Mouse (Mus musculus): ENCODE data around the gene Zcrb1. TPM values are rescaled to one million over a fixed set of nuclear protein-coding genes. Genes with fewer than 3 reads are reported as not detected.

Gene Zcrb1
- total RNA-seq (2014; fragmentation: Nextera tagmentation) = 143 and 165 TPM in 2 replicates
- 135 and 137 TPM in 2 replicates for total RNA-seq (2017)

DNA sequence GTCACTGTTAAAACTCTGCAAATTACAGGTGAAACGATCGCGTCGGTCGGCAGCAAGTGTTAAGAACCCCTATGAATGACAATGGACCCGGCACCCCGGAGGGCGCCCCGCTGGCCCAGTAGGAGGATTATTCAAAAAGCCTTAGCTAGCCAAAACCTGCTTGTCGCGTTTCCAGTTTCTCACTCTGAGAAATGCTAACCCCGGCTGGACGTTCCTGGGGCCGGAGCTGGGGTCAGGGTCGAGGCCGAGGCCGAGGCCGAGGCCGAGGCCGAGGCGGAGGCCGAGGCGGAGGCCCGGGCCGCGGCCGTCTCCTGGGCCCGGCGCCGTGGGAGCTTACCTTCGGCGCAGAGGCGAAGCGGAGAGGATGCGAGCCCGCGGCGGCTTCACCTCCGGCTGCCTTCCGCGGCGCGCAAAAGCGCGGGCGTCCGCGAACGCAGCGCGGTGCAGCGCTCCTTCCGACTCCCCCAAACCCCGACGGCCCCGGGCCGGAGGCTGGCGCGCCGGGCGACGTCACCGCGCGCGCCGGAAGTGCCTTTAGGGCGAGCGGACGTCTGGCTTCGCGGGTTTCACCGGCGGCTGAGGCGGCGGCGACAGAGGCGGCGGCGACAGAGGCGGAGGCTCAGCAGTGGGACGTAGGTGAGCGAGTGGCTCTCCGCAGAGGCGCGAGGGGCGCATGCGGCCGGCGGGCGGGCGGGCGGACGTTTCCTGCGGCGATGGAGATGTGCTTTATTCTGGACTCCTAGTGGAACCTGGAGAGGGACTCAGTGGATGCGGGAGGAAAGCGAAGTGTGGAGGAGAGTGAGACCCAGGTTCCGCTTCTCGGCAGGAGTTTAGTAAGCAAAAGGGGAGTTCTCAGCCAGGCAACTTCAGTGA lies at the start of gene Zcrb1, which contains the start of gene Pphln1:
Zcrb1 (minus strand) TSS at position 509 of the 873 bp plus-strand sequence.
Pphln1 (plus strand) TSS at position 525 of the 873 bp plus-strand sequence.
- ATAC-seq (replicated peaks; ENCODE audit: low FRiP score, low TSS enrichment, poor library complexity, severe bottlenecking) = peak; percentile 91

DNA sequence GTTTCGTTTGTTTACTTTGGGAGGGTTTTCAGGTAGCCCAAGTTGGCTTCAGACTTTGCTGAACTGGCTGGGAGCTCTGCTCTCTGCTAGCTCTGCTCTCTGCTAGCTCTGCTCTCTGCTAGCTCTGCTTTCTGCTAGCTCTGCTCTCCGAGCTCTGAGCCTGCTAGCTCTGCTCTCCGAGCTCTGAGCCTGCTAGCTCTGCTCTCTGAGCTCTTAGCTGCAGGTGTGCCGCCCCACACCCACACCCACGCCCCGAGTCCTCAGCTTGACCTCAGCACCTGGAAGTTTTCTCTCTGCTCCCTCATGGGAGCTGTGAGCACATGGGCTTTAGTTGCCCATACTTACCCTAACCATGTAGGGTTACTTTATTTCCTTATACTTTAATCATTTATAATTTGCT lies 45.5 kb upstream of the Zcrb1 start:
- ATAC-seq (replicated peaks; ENCODE audit: low FRiP score, low TSS enrichment, poor library complexity, severe bottlenecking) = no peak

DNA sequence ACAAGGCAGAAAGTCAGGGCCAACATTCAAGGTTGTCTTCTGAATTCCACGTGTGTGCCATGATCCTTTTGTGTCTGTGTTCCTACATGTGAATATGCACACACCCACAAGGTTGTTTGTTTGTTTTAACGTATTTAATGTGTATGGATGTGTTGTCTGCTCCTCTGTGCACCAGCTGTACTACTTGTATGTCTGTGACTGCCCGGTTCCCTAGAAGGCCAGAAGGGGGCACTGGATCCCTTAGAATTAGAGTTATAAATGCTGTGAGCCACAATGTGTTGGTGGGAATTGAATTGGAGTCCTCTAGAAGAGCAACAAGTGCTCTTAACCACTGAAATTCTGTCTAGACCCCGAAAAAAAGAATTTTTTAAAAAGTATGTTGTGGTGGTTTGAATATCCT lies 44.1 kb upstream of the Zcrb1 start:
- ATAC-seq (replicated peaks; ENCODE audit: low FRiP score, low TSS enrichment, poor library complexity, severe bottlenecking) = peak; percentile 58; the same call in 1 of the 2 replicates

DNA sequence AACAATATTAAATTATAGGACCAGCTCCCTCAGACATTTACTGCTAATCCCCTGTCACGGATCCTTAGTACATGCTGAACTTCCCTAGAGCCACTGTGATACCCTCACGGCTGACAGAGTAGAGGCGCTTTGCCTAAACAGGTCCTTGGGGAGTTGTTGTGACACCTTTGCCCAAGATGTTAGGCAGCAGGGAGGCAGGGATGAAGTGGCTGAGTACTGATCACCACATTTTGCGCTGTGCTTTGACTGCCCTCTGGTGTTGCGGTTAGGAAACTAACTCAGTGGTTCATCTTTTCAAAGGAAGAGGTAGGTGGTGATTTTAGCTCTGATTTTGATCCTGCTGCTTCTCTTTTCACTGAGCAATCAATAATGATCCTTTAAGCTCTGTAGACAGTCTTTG lies 40.5 kb upstream of the Zcrb1 start:
- peak; percentile 70 for ATAC-seq (replicated peaks; ENCODE audit: low FRiP score, low TSS enrichment, poor library complexity, severe bottlenecking)

DNA sequence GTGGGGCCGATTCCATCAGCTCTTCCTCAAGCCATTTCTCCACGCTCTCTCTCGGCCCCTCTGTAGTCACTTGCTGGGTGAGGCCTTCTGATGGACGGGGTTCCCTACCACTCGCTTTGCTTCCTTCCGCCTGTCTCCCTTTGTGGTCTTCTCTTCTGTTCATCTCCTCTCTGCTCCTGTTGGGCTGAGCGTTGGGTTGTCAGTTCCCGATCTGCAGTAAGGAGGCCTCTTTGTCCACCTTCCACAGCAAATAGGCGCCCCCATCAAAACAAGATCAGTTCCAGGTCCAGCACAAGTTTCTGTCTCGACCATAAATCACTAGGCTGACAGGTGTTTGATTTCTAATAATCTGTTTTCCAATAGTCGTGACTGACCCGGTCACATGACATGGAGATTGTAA lies 37.9 kb upstream of the Zcrb1 start:
- ATAC-seq (replicated peaks; ENCODE audit: low FRiP score, low TSS enrichment, poor library complexity, severe bottlenecking) = no peak

DNA sequence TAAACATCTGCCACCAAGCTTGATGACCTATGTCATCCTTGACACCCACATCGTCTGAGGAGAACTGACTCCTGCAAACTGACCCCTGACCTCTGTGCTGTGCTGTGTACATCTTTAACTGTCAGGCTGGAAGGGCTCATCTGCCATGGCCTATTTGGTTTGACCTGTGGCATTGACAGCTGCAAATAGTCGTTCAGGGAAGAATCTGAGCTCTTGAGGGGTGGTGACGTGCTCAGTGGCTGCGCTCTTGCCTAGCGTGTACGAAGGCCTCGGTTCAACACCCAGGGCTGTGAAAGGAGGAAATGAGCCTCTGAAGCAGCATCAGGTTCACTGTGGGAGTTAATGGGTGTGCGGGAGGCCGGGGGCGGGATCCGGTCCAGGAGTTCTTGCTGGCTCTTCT lies 35.7 kb upstream of the Zcrb1 start:
- ATAC-seq (replicated peaks; ENCODE audit: low FRiP score, low TSS enrichment, poor library complexity, severe bottlenecking) = no peak

DNA sequence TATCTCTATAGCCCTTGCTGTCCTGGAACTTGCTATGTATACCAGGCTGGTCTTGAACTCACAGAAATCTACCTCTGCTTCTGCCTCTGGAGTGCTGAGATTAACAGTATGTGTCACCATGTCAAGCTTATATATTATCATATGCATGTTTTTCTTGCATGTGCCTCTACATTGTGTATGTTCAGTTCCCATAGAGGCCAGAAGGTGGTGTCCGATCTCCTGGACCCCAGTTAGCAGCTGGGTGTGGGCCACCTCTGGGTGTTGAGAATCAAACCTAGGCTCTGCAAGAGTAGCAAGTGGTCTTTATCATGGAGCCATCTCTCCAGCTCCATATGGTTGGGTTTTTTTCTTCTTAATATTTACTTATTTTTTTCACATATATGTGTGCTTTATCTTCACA lies 24.4 kb upstream of the Zcrb1 start:
- ATAC-seq (replicated peaks; ENCODE audit: low FRiP score, low TSS enrichment, poor library complexity, severe bottlenecking) = peak; percentile 80

DNA sequence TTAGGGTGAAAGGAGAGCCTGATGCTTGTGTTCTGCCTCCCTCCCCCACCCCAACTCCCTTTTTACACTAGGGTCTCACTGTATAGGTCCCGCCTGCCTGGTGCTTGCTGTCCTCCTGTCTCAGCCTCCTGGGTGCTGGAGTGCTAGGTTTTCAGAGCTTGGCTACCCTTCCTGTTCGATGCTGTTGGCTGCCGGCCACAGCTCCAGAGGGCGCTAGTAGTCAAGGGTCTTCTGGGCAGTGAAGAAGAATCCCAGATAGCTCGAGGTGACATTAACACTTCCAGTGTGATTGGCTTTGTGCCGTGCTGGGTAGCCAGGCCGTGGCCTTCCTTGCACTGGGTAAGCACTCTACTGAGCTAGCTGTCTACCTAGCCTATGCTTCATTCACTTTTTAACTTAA lies 22.5 kb upstream of the Zcrb1 start:
- ATAC-seq (replicated peaks; ENCODE audit: low FRiP score, low TSS enrichment, poor library complexity, severe bottlenecking) = no peak

DNA sequence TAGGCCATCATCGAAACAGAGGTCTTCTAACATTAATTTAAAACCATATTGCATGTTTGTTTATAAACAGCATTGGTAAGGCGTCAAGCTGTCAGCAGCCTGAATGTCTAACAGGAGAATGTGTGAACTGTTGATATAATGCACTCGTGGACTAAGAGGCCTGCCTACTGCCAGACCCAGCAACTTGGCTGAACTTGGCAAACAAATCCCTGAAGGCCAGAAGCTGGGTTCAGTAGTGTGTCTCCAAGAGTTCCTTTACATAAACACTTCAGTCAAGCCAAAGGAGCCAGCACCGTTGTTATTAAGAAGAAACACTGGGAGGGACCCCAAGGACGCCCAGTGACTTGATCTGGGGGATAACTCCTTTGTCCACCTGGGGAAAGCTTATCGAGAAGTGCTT lies 18.2 kb upstream of the Zcrb1 start:
- no peak for ATAC-seq (replicated peaks; ENCODE audit: low FRiP score, low TSS enrichment, poor library complexity, severe bottlenecking)

DNA sequence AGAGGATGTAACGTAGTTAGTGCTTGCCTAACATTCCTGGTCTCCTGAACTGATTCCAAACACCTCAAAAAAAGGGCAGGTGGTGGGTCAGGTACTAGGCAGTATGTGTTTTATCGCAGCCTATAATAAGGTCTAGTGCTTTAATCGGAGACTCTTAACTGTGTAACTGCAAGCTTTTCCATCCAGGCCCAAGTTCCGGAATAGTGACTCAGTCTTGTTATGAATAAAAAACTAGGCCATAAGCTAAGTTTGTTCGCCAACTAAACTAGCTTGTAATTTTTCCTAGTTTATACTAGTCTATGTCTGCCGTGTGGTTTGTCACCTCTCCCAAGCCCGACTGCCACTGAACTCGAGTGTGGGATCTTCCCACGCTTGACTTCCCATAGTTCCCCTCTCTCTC lies 16.3 kb upstream of the Zcrb1 start:
- ATAC-seq (replicated peaks; ENCODE audit: low FRiP score, low TSS enrichment, poor library complexity, severe bottlenecking) = no peak

DNA sequence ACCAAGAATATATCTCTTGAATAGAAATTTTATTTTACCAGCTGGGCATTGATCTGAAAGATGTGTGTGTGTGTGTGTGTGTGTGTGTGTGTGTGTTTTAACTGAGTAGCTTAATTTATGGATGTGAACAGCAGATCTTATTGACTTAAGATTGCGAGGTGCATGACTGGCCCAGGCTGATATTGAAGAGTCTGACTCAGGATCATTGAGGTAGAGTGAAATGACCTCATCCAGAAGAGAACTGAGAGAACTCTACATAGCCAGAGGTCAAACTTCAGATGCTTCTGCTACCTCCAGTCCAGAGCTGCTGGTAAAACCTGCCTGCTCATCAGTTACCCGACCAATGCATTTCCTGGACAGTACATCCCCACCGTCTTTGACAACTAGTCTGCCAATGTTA lies 14.3 kb upstream of the Zcrb1 start:
- no peak for ATAC-seq (replicated peaks; ENCODE audit: low FRiP score, low TSS enrichment, poor library complexity, severe bottlenecking)

DNA sequence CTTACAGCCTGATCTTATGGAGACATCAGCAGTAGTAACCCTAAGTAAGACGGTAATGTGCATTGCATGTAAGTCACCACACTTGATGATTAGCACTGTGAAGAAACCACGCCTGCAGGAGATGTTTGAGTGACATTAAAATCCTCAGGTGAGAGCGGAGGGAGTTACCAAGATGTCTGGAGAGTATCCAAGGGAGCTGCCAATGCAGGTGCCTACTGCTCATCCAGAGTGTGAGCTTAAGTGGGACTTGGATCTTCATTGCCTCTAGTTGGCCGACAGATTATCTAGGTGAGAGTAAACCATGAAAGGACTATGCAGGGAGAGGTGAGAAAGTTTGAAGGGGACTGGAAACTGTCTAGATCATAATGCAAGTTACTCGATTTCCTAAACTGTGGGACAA lies 8.4 kb upstream of the Zcrb1 start:
- ATAC-seq (replicated peaks; ENCODE audit: low FRiP score, low TSS enrichment, poor library complexity, severe bottlenecking) = no peak

DNA sequence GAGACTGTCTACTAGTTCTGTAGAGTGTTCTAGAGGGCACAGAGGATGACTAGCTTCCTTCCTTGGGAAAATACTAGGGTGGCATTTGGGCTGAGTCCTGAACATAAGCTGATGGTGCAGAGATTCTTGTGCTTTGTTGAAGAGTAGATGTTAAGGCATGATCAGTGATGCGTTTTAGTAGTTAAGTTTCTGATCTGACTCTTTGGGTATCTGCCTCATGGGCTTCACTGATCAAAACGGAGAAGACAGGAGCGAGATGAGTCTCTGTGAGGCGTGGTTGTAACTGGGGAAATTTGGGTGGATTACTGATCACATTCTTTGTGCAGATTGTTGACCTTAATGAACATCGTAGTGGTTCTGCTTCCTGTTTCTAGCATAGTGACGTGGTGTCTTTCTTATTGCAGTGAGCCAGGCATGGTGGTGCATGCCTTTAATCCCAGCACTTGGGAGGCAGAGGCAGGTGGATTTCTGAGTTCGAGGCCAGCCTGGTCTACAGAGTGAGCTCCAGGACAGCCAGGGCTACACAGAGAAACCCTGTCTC lies 7.4 kb upstream of the Zcrb1 start:
- no peak for ATAC-seq (replicated peaks; ENCODE audit: low FRiP score, low TSS enrichment, poor library complexity, severe bottlenecking)

DNA sequence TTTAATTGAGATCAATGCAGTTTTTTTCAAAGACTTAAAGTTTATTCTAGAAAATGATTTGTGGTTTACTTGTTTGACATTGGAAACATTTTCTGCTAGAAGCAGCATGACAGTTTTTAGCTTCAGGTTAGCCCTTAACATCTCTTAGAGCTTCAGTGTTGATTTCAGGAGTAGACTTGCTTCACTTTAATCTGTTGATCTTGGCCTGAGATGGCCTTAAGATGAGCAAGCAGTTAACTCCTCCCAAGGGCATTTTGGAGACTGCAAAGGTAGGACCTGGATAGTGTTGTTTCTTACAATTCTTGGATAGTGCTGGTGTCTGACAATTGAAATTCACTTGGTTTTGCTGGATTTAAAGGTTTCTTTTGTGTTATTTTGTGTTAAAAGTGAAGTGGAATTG lies 6.7 kb upstream of the Zcrb1 start:
- no peak for ATAC-seq (replicated peaks; ENCODE audit: low FRiP score, low TSS enrichment, poor library complexity, severe bottlenecking)

DNA sequence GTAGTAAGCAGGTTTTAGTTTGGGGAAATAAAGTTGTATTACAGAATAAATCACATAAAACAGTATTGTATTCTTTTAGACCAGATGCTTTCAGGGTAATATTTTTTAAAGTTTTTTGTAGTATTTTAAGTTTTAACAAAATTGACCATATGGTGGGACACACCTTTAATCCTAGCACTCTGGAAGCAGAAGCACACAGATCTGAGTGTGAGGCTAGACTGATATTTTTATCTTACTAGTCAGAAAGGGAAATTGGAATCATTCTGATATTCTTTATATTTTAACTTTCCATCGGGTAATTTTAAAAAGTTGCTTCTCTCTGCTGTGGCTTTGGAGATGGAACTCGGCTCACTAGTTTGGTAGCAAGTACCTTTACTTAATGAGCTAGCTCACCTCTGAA lies 4.6 kb upstream of the Zcrb1 start:
- no peak for ATAC-seq (replicated peaks; ENCODE audit: low FRiP score, low TSS enrichment, poor library complexity, severe bottlenecking)

DNA sequence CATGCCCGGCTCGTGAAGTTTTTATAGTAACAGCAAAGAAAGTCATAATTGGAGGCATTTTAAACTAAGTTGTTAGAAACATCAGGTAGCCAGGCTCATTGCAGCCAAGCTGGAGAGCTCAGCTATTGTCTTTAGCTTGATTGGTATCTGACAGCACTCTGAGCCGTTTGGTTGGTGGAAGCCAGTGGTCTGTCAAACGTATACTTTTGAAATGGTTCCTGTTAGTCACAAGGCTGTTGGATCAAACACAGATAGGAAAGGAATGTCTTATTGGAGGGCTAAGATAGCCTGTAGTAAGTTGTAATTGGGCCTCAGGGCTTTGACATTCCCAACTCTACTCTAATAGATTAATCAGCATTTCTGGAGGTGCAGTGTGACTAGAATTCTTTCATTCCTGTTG lies 3.3 kb upstream of the Zcrb1 start:
- no peak for ATAC-seq (replicated peaks; ENCODE audit: low FRiP score, low TSS enrichment, poor library complexity, severe bottlenecking)

DNA sequence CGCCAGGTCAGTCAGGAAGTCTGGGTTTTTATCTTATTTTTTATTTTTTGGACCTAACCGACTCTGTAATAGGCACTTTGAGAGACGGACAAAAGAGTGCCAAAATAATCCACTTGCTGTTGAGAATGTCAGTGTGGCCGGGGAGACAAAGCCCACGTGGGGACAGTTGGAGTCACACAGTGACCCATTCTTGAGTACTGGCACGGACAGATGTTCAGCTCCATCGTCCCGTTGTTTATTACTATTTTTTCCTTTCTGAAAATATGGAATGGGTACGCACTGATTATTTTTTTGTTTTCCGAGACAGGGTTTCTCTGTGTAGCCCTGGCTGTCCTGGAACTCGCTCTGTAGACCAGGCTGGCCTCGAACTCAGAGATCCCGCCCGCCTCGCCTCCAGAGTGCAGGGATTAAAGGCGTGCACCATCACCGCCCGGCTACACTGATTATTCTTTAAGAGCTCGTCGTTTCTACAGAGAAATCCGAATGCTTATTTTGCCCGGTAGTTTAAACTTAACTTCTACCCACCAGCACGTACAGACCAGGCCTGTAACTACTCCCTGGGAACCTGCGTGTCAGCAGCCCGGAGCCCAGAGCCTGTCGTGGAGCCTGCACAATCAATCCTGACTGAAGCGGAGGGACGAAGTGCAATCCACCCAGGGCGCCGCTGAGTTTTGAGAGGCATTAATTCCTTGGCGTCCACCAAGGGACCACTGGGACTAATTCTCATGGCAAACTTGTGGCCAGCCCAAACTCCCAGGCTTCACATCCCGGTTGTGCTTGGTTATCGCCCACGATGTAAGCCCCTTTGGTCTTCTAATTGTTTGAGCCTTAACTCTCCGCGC lies 786 bp upstream of the Zcrb1 start:
- ATAC-seq (replicated peaks; ENCODE audit: low FRiP score, low TSS enrichment, poor library complexity, severe bottlenecking) = peak; percentile 20; the same call in 1 of the 2 replicates

DNA sequence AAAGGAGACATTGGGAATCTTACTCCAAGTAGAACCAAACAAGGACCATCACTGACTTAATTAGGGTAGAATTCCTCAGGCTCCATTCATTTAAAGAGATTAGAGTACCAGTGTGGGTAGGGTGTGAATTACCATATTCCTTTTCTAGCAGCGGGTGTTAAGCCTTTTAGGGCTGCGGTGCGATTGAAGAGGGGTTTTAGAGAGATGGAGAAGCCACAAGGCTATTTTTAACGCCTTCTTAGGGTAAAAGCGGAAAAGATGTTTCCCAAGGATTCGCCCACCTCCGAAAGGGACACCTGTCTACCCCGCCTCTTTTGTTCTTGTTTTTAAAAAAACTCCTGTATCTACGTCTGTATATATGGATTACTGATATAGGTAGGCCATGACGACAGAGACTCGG lies 865 bp downstream of the Zcrb1 start:
- ATAC-seq (replicated peaks; ENCODE audit: low FRiP score, low TSS enrichment, poor library complexity, severe bottlenecking) = no peak

DNA sequence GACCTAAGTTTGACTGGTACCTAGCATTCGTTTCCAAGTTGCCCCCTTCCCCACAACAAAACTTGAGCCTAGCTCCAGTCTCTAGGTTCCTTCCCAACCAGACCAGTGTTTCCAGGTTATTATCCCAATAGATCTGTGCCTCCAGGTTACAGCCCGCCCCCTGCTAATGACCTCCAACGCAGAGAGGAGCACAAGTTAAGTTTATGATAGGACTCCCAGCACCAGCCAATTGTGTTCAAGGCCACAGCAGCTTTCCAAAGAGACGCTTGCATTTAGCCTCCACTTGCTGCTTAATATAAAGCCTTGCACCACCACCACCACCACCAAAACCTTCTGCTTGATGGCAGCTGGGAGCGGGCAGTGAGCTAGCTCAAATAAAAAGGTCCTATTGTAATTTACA lies 16.8 kb downstream of the Zcrb1 start:
- no peak for ATAC-seq (replicated peaks; ENCODE audit: low FRiP score, low TSS enrichment, poor library complexity, severe bottlenecking)

DNA sequence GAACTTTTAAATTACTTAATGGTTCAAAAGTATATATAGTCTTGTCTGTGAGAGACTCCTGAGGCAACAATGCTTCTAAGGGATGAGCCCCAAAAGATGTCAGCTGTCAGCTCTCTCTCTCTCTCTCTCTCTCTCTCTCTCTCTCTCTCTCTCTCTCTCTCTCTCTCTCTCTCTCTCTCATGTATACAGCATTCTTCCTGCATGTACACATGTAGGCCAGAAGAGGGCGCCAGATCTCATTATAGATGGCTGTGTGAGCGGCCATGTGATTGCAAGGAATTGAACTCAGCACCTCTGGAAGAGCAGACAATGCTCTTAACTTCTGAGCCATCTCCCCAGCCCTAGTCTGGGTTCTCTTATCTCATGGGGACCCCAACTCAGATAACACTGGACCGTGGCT lies 19.0 kb downstream of the Zcrb1 start:
- ATAC-seq (replicated peaks; ENCODE audit: low FRiP score, low TSS enrichment, poor library complexity, severe bottlenecking) = peak; percentile 62; the same call in 1 of the 2 replicates

Measured in megakaryocyte-erythroid progenitor cell, adult 5-6 weeks (primary cell).